Mouse (Mus musculus) intestine, embryonic 14.5 days (tissue): ENCODE data around the gene Hpcal1. TPM values are rescaled to one million over a fixed set of nuclear protein-coding genes. Genes with fewer than 3 reads are reported as not detected.

Experiments used
- ATAC-seq: fragments of 200-750 bp; cut with Nextera tagmentation; replicated peaks from 2 replicates; pipeline ENCODE4 v1.8.0; 2017; ENCODE audit warnings: low read depth, moderate number of reproducible peaks, moderate TSS enrichment, moderate library complexity; ENCODE audit not compliant: low FRiP score, low TSS enrichment
- DNase-seq: peaks from one replicate; pipeline ENCODE4 v3.0.0-alpha.2; 2018; ENCODE audit warnings: low spot score
- H3K27ac ChIP-seq: fragments of 300-500 bp; sonication (generic); 2 replicates; pipeline ENCODE4 v1.5.1; 2014; ENCODE audit warnings: low read depth, mild to moderate bottlenecking, control low read depth
- H3K27me3 ChIP-seq: fragments of 300-500 bp; sonication (generic); replicated peaks from 2 replicates; pipeline ENCODE4 v1.6.1; 2014; ENCODE audit warnings: low read length, control low read depth; ENCODE audit not compliant: control insufficient read depth, insufficient read depth
- H3K36me3 ChIP-seq: fragments of 300-500 bp; sonication (generic); 2 replicates; pipeline ENCODE4 v1.6.1; 2014; ENCODE audit warnings: low read length, control low read depth; ENCODE audit not compliant: control insufficient read depth, insufficient read depth
- H3K4me1 ChIP-seq: fragments of 300-500 bp; sonication (generic); replicated peaks from 2 replicates; pipeline ENCODE4 v1.6.1; 2014; ENCODE audit warnings: low read length, control low read depth, mixed read lengths; ENCODE audit not compliant: control insufficient read depth, insufficient read depth
- H3K4me2 ChIP-seq: fragments of 300-500 bp; sonication (generic); 2 replicates; pipeline ENCODE4 v1.6.1; 2014; ENCODE audit warnings: low read length
- H3K4me3 ChIP-seq: fragments of 300-500 bp; sonication (generic); 2 replicates; pipeline ENCODE4 v1.5.1; 2014; ENCODE audit warnings: low read depth, low read length, control low read depth, mixed read lengths
- H3K9ac ChIP-seq: fragments of 300-500 bp; sonication (generic); 2 replicates; pipeline ENCODE4 v1.6.1; 2014; ENCODE audit warnings: mild to moderate bottlenecking, low read length
- H3K9me3 ChIP-seq: fragments of 300-500 bp; sonication (generic); 2 replicates; pipeline ENCODE4 v1.6.1; 2016; ENCODE audit warnings: low read length, control low read depth; ENCODE audit not compliant: control insufficient read depth
- WGBS: fragments of 180-500 bp; shearing (Covaris S2); extraction: QIAGEN DNeasy Blood & Tissue Kit; methylation state at CpG from one replicate; pipeline ENCODE4 v1.1.7; 2014; 5-methylcytosine and 5-hydroxymethylcytosine counted together
- polyA plus RNA-seq: library from polyadenylated mRNA; unstranded; fragments of >200 nt; fragmentation: Nextera tagmentation; extraction: Ambion mirVana; gene quantifications from 2 replicates; pipeline ENCODE4 v1.2.1, GENCODE M21; 2014

Hpcal1 gene
- polyA plus RNA-seq, 1 experiment from 2014 or later, result 48.6 TPM

- H3K9ac ChIP-seq, result no peak overlapping the region
- no peaks in the 10 kb centered on the region for H3K36me3 ChIP-seq
- ATAC-seq, result no peak
- H3K27me3 ChIP-seq, result no peaks in the 10 kb centered on the region
- H3K4me3 ChIP-seq, result no peak overlapping the region
- no peak overlapping the region for H3K4me2 ChIP-seq
- 72% methylated on average over 6 of the region's 6 CpGs for WGBS
- peaks cover 16% of the 10 kb centered on the region for H3K4me1 ChIP-seq
- no peak for DNase-seq
- H3K9me3 ChIP-seq, result no peaks in the 10 kb centered on the region
- H3K27ac ChIP-seq, result no peak overlapping the region
Measured at GRCm38 (mm10) chr12:17702944-17703335, 12.3 kb downstream of the Hpcal1 start.

GRCm38 (mm10) chr12:17703866-17704265, 13.2 kb downstream of the Hpcal1 start:
- no peak overlapping the region for H3K4me2 ChIP-seq
- H3K4me3 ChIP-seq, result no peak overlapping the region
- H3K27ac ChIP-seq, result no peak overlapping the region
- peaks cover 16% of the 10 kb centered on the region for H3K4me1 ChIP-seq
- ATAC-seq (no peak), DNase-seq (no peak)
- no peaks in the 10 kb centered on the region for H3K36me3 ChIP-seq
- H3K27me3 ChIP-seq, result no peaks in the 10 kb centered on the region
- H3K9me3 ChIP-seq, result no peaks in the 10 kb centered on the region
- WGBS, result 91% methylated on average over 3 of the region's 3 CpGs
- no peak overlapping the region for H3K9ac ChIP-seq

- Histone ChIP-seq H3K4me1 (peaks cover 20% of the 10 kb centered on the region), H3K9me3 (no peaks in the 10 kb centered on the region), H3K27me3 (no peaks in the 10 kb centered on the region), H3K27ac (no peak overlapping the region), H3K4me2 (no peak overlapping the region), H3K36me3 (no peaks in the 10 kb centered on the region), H3K4me3 (no peak overlapping the region), H3K9ac (no peak overlapping the region)
- DNase-seq (no peak), ATAC-seq (no peak)
Measured at GRCm38 (mm10) chr12:17707472-17707871, 16.8 kb downstream of the Hpcal1 start.

- Histone ChIP-seq H3K36me3 (no peaks in the 10 kb centered on the region), H3K4me2 (no peak overlapping the region), H3K9ac (no peak overlapping the region), H3K27ac (no peak overlapping the region), H3K4me1 (peaks cover 20% of the 10 kb centered on the region), H3K4me3 (no peak overlapping the region), H3K9me3 (no peaks in the 10 kb centered on the region), H3K27me3 (no peaks in the 10 kb centered on the region)
- ATAC-seq (peak; percentile 45; the same call in 1 of the 2 replicates), DNase-seq (no peak)
- WGBS, result 25% methylated on average over 4 of the region's 4 CpGs
Measured at GRCm38 (mm10) chr12:17709451-17709850, 18.8 kb downstream of the Hpcal1 start.

GRCm38 (mm10) chr12:17709926-17710746, 19.5 kb downstream of the Hpcal1 start:
- H3K4me1 ChIP-seq, result peaks cover 20% of the 10 kb centered on the region

GRCm38 (mm10) chr12:17710747-17711092, 20.1 kb downstream of the Hpcal1 start:
- Histone ChIP-seq H3K36me3 (no peaks in the 10 kb centered on the region), H3K27ac (peak overlapping the region; percentile 43; the same call in 1 of the 2 replicates), H3K27me3 (no peaks in the 10 kb centered on the region), H3K4me2 (peak overlapping the region; percentile 13; the same call in 1 of the 2 replicates), H3K9ac (no peak overlapping the region), H3K4me1 (peaks cover 20% of the 10 kb centered on the region), H3K9me3 (no peaks in the 10 kb centered on the region), H3K4me3 (no peak overlapping the region)
- DNase-seq, result no peak
- ATAC-seq, result peak; percentile 42; the same call in 1 of the 2 replicates
- 5% methylated on average over 3 of the region's 3 CpGs for WGBS

More at GRCm38 (mm10) chr12:17709926-17710746, 19.5 kb downstream of the Hpcal1 start:
- no peaks in the 10 kb centered on the region for H3K36me3 ChIP-seq
- H3K9me3 ChIP-seq, result no peaks in the 10 kb centered on the region
- DNase-seq (peak; percentile 63), ATAC-seq (peak; percentile 54)
- 44% methylated on average over 17 of the region's 17 CpGs for WGBS
- H3K4me2 ChIP-seq, result peak overlapping the region; percentile 13; the same call in 1 of the 2 replicates
- H3K27ac ChIP-seq, result peak overlapping the region; percentile 43; the same call in 1 of the 2 replicates
- no peak overlapping the region for H3K4me3 ChIP-seq
- H3K9ac ChIP-seq, result no peak overlapping the region
- no peaks in the 10 kb centered on the region for H3K27me3 ChIP-seq

GRCm38 (mm10) chr12:17711731-17712388, 21.2 kb downstream of the Hpcal1 start:
- 56% methylated on average over 6 of the region's 6 CpGs for WGBS
- ATAC-seq (no peak), DNase-seq (no peak)
- Histone ChIP-seq H3K9ac (no peak overlapping the region), H3K27ac (no peak overlapping the region), H3K9me3 (no peaks in the 10 kb centered on the region), H3K4me1 (peaks cover 20% of the 10 kb centered on the region), H3K4me3 (no peak overlapping the region), H3K27me3 (no peaks in the 10 kb centered on the region), H3K4me2 (no peak overlapping the region), H3K36me3 (no peaks in the 10 kb centered on the region)

GRCm38 (mm10) chr12:17712571-17712970, 21.9 kb downstream of the Hpcal1 start:
- 33% methylated on average over 1 of the region's 1 CpGs for WGBS

More at GRCm38 (mm10) chr12:17712571-17712970, 21.9 kb downstream of the Hpcal1 start:
- ATAC-seq, result no peak
- no peaks in the 10 kb centered on the region for H3K9me3 ChIP-seq
- no peak overlapping the region for H3K4me2 ChIP-seq
- H3K4me3 ChIP-seq, result no peak overlapping the region
- H3K4me1 ChIP-seq, result peaks cover 20% of the 10 kb centered on the region
- DNase-seq, result no peak
- no peak overlapping the region for H3K27ac ChIP-seq
- H3K36me3 ChIP-seq, result no peaks in the 10 kb centered on the region
- no peaks in the 10 kb centered on the region for H3K27me3 ChIP-seq
- no peak overlapping the region for H3K9ac ChIP-seq
